Mouse (Mus musculus) thymus, postnatal 14 days (tissue): ENCODE measurements at regions not wholly inside any gene's neighbourhood (a gene's known extent, or its start where the extent isn't known, plus 50 kb on each side); places are given as distances from the start of the nearest gene placed in this dataset.
"Not testable (repeated sequence)": the region's sequence is repeated elsewhere in the genome, so short reads cannot be mapped to it uniquely, and the experiment has no call there.

ENCODE experiments used
- DNase-seq: peaks from one replicate; pipeline ENCODE4 v3.0.0; 2021

GRCm38 (mm10) chr4:67141896-67142295 lies 314.5 kb downstream of the Tlr4 start:
- no peak for DNase-seq

- DNase-seq, result no peak
Observed at GRCm38 (mm10) chr4:67148521-67148920, 321.1 kb downstream of the Tlr4 start.

GRCm38 (mm10) chr4:67162673-67163072 lies 335.3 kb downstream of the Tlr4 start:
- no peak for DNase-seq

- DNase-seq, result no peak
Observed at GRCm38 (mm10) chr4:67167720-67168119, 340.3 kb downstream of the Tlr4 start.

GRCm38 (mm10) chr4:67187725-67188510 lies 360.5 kb downstream of the Tlr4 start:
- DNase-seq, result no peak

- no peak for DNase-seq
Observed at GRCm38 (mm10) chr4:67190536-67190935, 363.2 kb downstream of the Tlr4 start.

GRCm38 (mm10) chr4:67194425-67194824 lies 367.0 kb downstream of the Tlr4 start:
- no peak for DNase-seq

- DNase-seq, result no peak
Observed at GRCm38 (mm10) chr4:67196907-67197306, 369.5 kb downstream of the Tlr4 start.

- DNase-seq, result peak; percentile 59
Observed at GRCm38 (mm10) chr4:67208406-67208805, 381.0 kb downstream of the Tlr4 start.

- DNase-seq, result no peak
Observed at GRCm38 (mm10) chr4:67213363-67213762, 386.0 kb downstream of the Tlr4 start.

GRCm38 (mm10) chr4:67224533-67224932 lies 397.1 kb downstream of the Tlr4 start:
- DNase-seq, result no peak

- no peak for DNase-seq
Observed at GRCm38 (mm10) chr4:67229214-67229613, 401.8 kb downstream of the Tlr4 start.

GRCm38 (mm10) chr4:67273553-67273952 lies 446.2 kb downstream of the Tlr4 start:
- DNase-seq, result no peak

GRCm38 (mm10) chr4:67301020-67301419 lies 473.6 kb downstream of the Tlr4 start:
- DNase-seq, result no peak

- DNase-seq, result no peak
Observed at GRCm38 (mm10) chr4:67301740-67302139, 474.4 kb downstream of the Tlr4 start.

- DNase-seq, result not testable (repeated sequence)
Observed at GRCm38 (mm10) chr4:67320098-67320497, 492.7 kb downstream of the Tlr4 start.
